8 mouse cellular contexts compared by ENCODE assay signal in the genomic region with DNA sequence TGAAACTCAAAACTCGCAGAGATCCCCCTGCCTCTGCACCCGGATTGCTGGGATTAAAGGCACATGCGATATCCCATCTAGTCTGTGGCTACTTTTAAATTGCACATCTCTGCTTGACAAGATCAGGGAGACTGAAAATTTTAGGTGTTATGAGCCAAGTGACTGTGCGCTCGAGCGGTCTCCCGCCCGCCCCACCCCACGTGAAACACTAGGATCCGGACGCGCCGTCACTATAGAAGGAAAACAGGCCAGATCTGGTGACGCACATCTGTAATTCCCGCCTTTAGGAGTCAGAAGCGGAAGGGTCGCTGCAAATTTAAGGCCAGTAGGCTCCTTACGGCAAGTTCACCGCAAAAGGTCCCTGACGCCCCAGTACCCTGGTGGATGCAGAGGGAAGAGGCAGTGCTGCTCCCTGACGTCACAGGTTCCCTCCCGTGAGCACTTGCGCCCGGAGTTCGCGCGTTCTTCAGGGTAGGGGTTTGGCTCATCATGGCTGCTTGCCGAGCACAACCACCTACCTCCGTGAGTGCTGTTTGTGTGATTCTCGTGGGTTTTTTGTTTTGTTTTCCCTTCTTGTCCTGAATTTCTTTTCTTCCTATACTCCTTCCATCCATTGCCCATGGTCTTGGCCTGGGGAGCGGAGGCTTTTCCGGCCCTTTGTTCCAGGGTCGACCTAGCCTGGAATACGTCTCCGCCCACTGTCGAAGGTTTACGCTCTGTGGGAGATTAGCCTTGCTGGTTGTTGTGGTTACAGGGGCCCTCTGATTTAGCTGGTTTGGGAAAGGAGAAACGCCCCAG. TPM values are rescaled to one million over a fixed set of nuclear protein-coding genes. Genes with fewer than 3 reads are reported as not detected.
DNase-seq lines count a peak whose midpoint lies in the region; ATAC-seq and TF ChIP-seq lines count a peak whose summit lies in the region.

A gene (plus strand): TSS at position 268 of the 798 bp plus-strand sequence.

- peak within 1 kb of the TSS; percentile 69 for H3K27ac ChIP-seq in bone marrow, adult 2 months (ENCODE audit: control insufficient read depth, insufficient read depth, low read depth, low read length, poor library complexity)
- H3K27ac ChIP-seq in embryonic facial prominence, embryonic 15.5 days (replicated peaks) = peak within 1 kb of the TSS; percentile 96
- peak within 1 kb of the TSS; percentile 96 for H3K27ac ChIP-seq in kidney, embryonic 15.5 days

- no peaks in the 10 kb centered on the region for H3K36me3 ChIP-seq in embryonic facial prominence, embryonic 15.5 days
- H3K36me3 ChIP-seq in kidney, embryonic 15.5 days = peaks cover 5% of the 10 kb centered on the region

- H3K9ac ChIP-seq in embryonic facial prominence, embryonic 15.5 days = peak within 1 kb of the TSS; percentile 52
- peak within 1 kb of the TSS; percentile 79 for H3K9ac ChIP-seq in kidney, embryonic 15.5 days

- peak; percentile 98 for DNase-seq in 416B (ENCODE audit: low read depth)
- DNase-seq in heart, adult 9 months (ENCODE audit: low spot score in 2 of 2) = peak; percentile 90 to 91
- DNase-seq in liver = peak; percentile 93
- peak; percentile 90 to 93 for DNase-seq in spleen, postnatal 4 days (ENCODE audit: low spot score in 2 of 2)

- H3K4me2 ChIP-seq in embryonic facial prominence, embryonic 15.5 days (replicated peaks) = peak within 1 kb of the TSS; percentile 55
- H3K4me2 ChIP-seq in kidney, embryonic 15.5 days = peak within 1 kb of the TSS; percentile 75

- H3K27me3 ChIP-seq in embryonic facial prominence, embryonic 15.5 days = no peaks in the 10 kb centered on the region
- H3K27me3 ChIP-seq in kidney, embryonic 15.5 days = no peaks in the 10 kb centered on the region

- H3K4me3 ChIP-seq in bone marrow, adult 2 months (replicated peaks; ENCODE audit: control insufficient read depth, low read depth, low read length) = peak within 1 kb of the TSS; percentile 84
- H3K4me3 ChIP-seq in embryonic facial prominence, embryonic 15.5 days (replicated peaks) = peak within 1 kb of the TSS; percentile 69
- H3K4me3 ChIP-seq in kidney, embryonic 15.5 days (replicated peaks) = peak within 1 kb of the TSS; percentile 57

- H3K4me1 ChIP-seq in bone marrow, adult 2 months (ENCODE audit: control insufficient read depth, insufficient read depth, low read length) = peaks cover 2% of the 10 kb centered on the region; the same call in 1 of the 2 replicates
- H3K4me1 ChIP-seq in embryonic facial prominence, embryonic 15.5 days = peaks cover 22% of the 10 kb centered on the region
- peaks cover 23% of the 10 kb centered on the region for H3K4me1 ChIP-seq in kidney, embryonic 15.5 days

- peak; percentile 72 for TF ChIP-seq CTCF in bone marrow, adult 2 months (IDR thresholded peaks at IDR 0.05; ENCODE audit: control insufficient read depth, insufficient read depth, low read length)

- no peaks in the 10 kb centered on the region for H3K9me3 ChIP-seq in embryonic facial prominence, embryonic 15.5 days (replicated peaks)
- H3K9me3 ChIP-seq in kidney, embryonic 15.5 days (replicated peaks) = no peaks in the 10 kb centered on the region

- peak; percentile 96 for TF ChIP-seq POLR2A in bone marrow, adult 2 months (IDR thresholded peaks at IDR 0.05; ENCODE audit: borderline replicate concordance, control insufficient read depth, low read depth, low read length)

- under 1% methylated on average over 38 of the region's 38 CpGs for WGBS in bone marrow, adult 2 months
- 2% methylated on average over 38 of the region's 38 CpGs for WGBS in embryonic facial prominence, embryonic 15.5 days
- WGBS in kidney, embryonic 15.5 days = 2% methylated on average over 38 of the region's 38 CpGs

- peak; percentile 93 for ATAC-seq in embryonic facial prominence, embryonic 15.5 days (ENCODE audit: insufficient number of reproducible peaks, low FRiP score, low TSS enrichment, low read depth)
- ATAC-seq in kidney, embryonic 15.5 days (replicated peaks; ENCODE audit: low FRiP score) = peak; percentile 96
- ATAC-seq in monocyte, adult 5-6 weeks (replicated peaks; ENCODE audit: insufficient number of reproducible peaks, low FRiP score, low TSS enrichment, poor library complexity, severe bottlenecking) = peak; percentile 99

RNA-seq across cellular contexts. Expression of the gene that starts here (rescaled TPM):
- 19.0 and 38.1 TPM in 2 replicates for polyA plus RNA-seq in bone marrow, adult 2 months (2011; ENCODE audit: insufficient read depth, insufficient read length, low replicate concordance, missing spikeins)
- polyA plus RNA-seq in embryonic facial prominence, embryonic 15.5 days (2015; fragmentation: Nextera tagmentation; extraction: Ambion mirVana) = 43.7 and 53.5 TPM in 2 replicates
- 50.6 and 72.7 TPM in 2 replicates for polyA plus RNA-seq in kidney, embryonic 15.5 days (2015; fragmentation: Nextera tagmentation; extraction: Ambion mirVana)
- total RNA-seq in monocyte, adult 5-6 weeks (2017) = 4.1 to 16.3 TPM (median 12.3 TPM) in 3 replicates

Comparison
In these comparisons a context has a peak if more than half of its experiments do, and no peak if none do; other contexts are left out.
1. Peak in every context shown above with its lines: DNase-seq, ATAC-seq, H3K4me3 ChIP-seq and H3K27ac ChIP-seq.